Mouse (Mus musculus) limb, embryonic 12.5 days (tissue): ENCODE measurements around the gene Rnf145. TPM values are rescaled to one million over a fixed set of nuclear protein-coding genes. Genes with fewer than 3 reads are reported as not detected.
"Not testable (repeated sequence)": the region's sequence is repeated elsewhere in the genome, so short reads cannot be mapped to it uniquely, and the experiment has no call there.

Experiments
- ATAC-seq: fragments of 200-750 bp; cut with Nextera tagmentation; 2 replicates; pipeline ENCODE4 v1.8.0; 2017; ENCODE audit warnings: low read depth, moderate TSS enrichment; ENCODE audit not compliant: insufficient number of reproducible peaks, insufficient read depth, low FRiP score, low TSS enrichment
- H3K27ac ChIP-seq: fragments of 300-500 bp; sonication (generic); 2 replicates; pipeline ENCODE4 v1.5.1; 2016; ENCODE audit warnings: mild to moderate bottlenecking, moderate library complexity
- H3K27me3 ChIP-seq: fragments of 300-500 bp; sonication (generic); 2 replicates; pipeline ENCODE4 v1.6.1; 2016; ENCODE audit warnings: mild to moderate bottlenecking, moderate library complexity
- H3K36me3 ChIP-seq: fragments of 300-500 bp; sonication (generic); 2 replicates; pipeline ENCODE4 v1.6.1; 2016; ENCODE audit warnings: mild to moderate bottlenecking, moderate library complexity
- H3K4me1 ChIP-seq: fragments of 300-500 bp; sonication (generic); replicated peaks from 2 replicates; pipeline ENCODE4 v1.6.1; 2016
- H3K4me2 ChIP-seq: fragments of 300-500 bp; sonication (generic); 2 replicates; pipeline ENCODE4 v1.6.1; 2016; ENCODE audit warnings: mild to moderate bottlenecking, moderate library complexity
- H3K4me3 ChIP-seq: fragments of 300-500 bp; sonication (generic); replicated peaks from 2 replicates; pipeline ENCODE4 v1.5.1; 2016; ENCODE audit warnings: mild to moderate bottlenecking
- H3K9ac ChIP-seq: fragments of 300-500 bp; sonication (generic); replicated peaks from 2 replicates; pipeline ENCODE4 v1.6.1; 2016; ENCODE audit warnings: mild to moderate bottlenecking, moderate library complexity
- H3K9me3 ChIP-seq: fragments of 300-500 bp; sonication (generic); 2 replicates; pipeline ENCODE4 v1.6.1; 2016; ENCODE audit warnings: mild to moderate bottlenecking, moderate library complexity
- WGBS: fragments of 180-500 bp; shearing (Covaris S2); methylation state at CpG from one replicate; pipeline ENCODE4 v1.1.7; 2016; 5-methylcytosine and 5-hydroxymethylcytosine counted together
- polyA plus RNA-seq: library from polyadenylated mRNA; unstranded; fragments of >200 nt; fragmentation: Nextera tagmentation; extraction: Ambion mirVana; gene quantifications from 2 replicates; pipeline ENCODE4 v1.2.1, GENCODE M21; 2016

Rnf145 gene
- polyA plus RNA-seq, 1 experiment from 2014 or later, result 91.5 TPM

- Histone ChIP-seq H3K4me2 (no peak overlapping the region), H3K9ac (no peak overlapping the region), H3K36me3 (peaks cover 88% of the 10 kb centered on the region), H3K9me3 (no peaks in the 10 kb centered on the region), H3K4me3 (no peak overlapping the region), H3K4me1 (no peaks in the 10 kb centered on the region), H3K27ac (no peak overlapping the region), H3K27me3 (no peaks in the 10 kb centered on the region)
- 85% methylated on average over 10 of the region's 10 CpGs for WGBS
- no peak for ATAC-seq
Observed at GRCm38 (mm10) chr11:44549511-44550278, 30.9 kb downstream of the Rnf145 start.

- Histone ChIP-seq H3K4me2 (no peak overlapping the region), H3K4me3 (no peak overlapping the region), H3K9me3 (no peaks in the 10 kb centered on the region), H3K36me3 (peaks cover 87% of the 10 kb centered on the region), H3K9ac (no peak overlapping the region), H3K27ac (no peak overlapping the region), H3K27me3 (no peaks in the 10 kb centered on the region), H3K4me1 (no peaks in the 10 kb centered on the region)
- no peak for ATAC-seq
- WGBS, result 96% methylated on average over 6 of the region's 6 CpGs
Observed at GRCm38 (mm10) chr11:44550996-44551395, 32.2 kb downstream of the Rnf145 start.

DNA sequence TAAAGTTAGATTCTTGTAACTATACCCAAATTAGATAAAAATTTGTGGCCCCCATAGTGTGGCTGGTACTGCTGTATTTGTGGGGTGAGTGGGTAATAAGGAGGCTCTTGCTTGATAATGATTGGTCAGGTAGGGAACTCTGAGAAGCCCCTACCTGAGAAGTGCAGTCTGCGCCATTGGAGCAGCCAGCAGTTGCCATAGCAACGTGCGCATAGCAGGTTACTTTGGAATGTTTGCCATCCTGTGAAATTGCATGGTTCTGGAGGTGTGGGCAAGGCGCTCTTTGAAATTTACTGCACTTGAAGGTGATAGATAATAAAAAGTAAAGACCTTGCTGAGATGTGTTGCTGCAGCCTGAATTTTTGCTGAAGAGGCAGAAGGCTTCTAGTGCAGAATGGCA is 35.6 kb downstream of the Rnf145 start:
- H3K9me3 ChIP-seq, result no peaks in the 10 kb centered on the region
- H3K36me3 ChIP-seq, result peaks cover 87% of the 10 kb centered on the region
- no peaks in the 10 kb centered on the region for H3K27me3 ChIP-seq
- H3K27ac ChIP-seq, result no peak overlapping the region
- ATAC-seq, result no peak
- H3K9ac ChIP-seq, result no peak overlapping the region
- H3K4me2 ChIP-seq, result no peak overlapping the region
- 77% methylated on average over 4 of the region's 4 CpGs for WGBS
- no peaks in the 10 kb centered on the region for H3K4me1 ChIP-seq
- H3K4me3 ChIP-seq, result no peak overlapping the region

DNA sequence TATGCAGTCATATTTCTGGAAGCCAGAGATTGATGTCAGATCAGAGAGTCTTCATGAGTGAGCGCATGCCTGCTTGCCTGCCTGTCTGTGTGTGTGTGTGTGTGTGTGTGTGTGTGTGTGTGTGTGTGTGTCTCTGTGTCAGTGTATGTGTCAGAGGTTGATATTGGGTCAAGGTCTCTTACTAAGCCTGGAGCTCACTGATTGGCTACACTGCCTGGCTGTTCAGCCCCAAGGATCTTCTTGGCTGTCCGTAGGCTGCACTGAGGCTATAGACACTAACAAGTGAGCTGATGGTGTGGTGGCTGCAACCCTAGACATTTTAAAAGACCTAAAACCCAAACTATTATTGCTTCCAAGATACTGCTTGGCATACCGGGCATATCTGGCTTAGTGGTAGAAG is 39.8 kb downstream of the Rnf145 start:
- Histone ChIP-seq H3K9ac (no peak overlapping the region), H3K9me3 (no peaks in the 10 kb centered on the region), H3K36me3 (peaks cover 89% of the 10 kb centered on the region), H3K27me3 (no peaks in the 10 kb centered on the region), H3K4me3 (no peak overlapping the region), H3K4me1 (no peaks in the 10 kb centered on the region), H3K4me2 (no peak overlapping the region), H3K27ac (no peak overlapping the region)
- 92% methylated on average over 3 of the region's 3 CpGs for WGBS
- no peak for ATAC-seq

- Histone ChIP-seq H3K27ac (no peak overlapping the region), H3K36me3 (peaks cover 91% of the 10 kb centered on the region), H3K4me3 (no peak overlapping the region), H3K27me3 (no peaks in the 10 kb centered on the region), H3K4me2 (no peak overlapping the region), H3K4me1 (no peaks in the 10 kb centered on the region), H3K9me3 (no peaks in the 10 kb centered on the region), H3K9ac (no peak overlapping the region)
- WGBS, result 91% methylated on average over 6 of the region's 6 CpGs
- no peak for ATAC-seq
Observed at GRCm38 (mm10) chr11:44559466-44559865, 40.7 kb downstream of the Rnf145 start.

- Histone ChIP-seq H3K27me3 (no peaks in the 10 kb centered on the region), H3K9me3 (no peaks in the 10 kb centered on the region), H3K27ac (no peak overlapping the region), H3K4me1 (no peaks in the 10 kb centered on the region), H3K4me2 (no peak overlapping the region), H3K4me3 (no peak overlapping the region), H3K9ac (no peak overlapping the region), H3K36me3 (peaks cover 94% of the 10 kb centered on the region)
- no peak for ATAC-seq
- WGBS, result 93% methylated on average over 8 of the region's 8 CpGs
Observed at GRCm38 (mm10) chr11:44560396-44560795, 41.6 kb downstream of the Rnf145 start.

- Histone ChIP-seq H3K27me3 (no peaks in the 10 kb centered on the region), H3K36me3 (peaks cover 98% of the 10 kb centered on the region), H3K9me3 (no peaks in the 10 kb centered on the region), H3K27ac (no peak overlapping the region), H3K9ac (no peak overlapping the region), H3K4me3 (no peak overlapping the region), H3K4me2 (no peak overlapping the region), H3K4me1 (no peaks in the 10 kb centered on the region)
- ATAC-seq, result no peak
- 86% methylated on average over 21 of the region's 21 CpGs for WGBS
Observed at GRCm38 (mm10) chr11:44561476-44562015, 42.8 kb downstream of the Rnf145 start.

DNA sequence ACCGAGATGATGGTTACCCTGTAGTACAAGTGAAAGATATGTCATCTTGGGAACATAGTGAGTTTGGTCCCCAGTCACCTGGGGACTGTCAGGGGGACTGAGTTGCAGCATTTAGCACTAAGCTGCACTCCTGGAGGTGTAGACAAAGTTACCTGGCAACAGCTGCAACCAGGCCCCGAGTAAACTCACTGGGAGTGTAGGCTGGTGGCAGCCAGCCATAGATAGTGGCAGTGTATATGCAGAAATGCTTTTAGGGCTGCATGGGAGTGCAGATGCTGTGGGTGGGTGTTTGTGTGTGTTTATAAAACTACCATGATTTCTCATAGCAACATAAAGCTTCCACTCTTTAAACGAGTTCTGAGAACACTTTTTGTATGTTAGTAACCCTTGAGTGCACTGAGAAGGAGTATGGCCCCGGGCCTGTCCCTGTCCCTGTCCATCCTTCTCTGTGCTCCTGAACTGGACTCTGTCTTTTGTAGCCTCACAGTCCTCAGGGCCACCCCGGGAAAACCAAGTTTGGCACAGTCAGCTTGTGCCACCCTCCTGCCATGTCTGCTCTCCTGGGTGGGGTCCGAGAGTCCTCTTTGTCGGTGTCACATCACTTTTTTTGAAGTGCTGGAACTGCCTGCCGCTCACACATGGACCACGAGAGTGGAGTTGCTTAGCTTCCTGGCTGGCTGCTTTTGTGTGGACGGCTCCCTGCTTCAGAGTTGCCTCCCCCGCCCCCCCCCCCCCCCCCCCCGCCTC is 43.8 kb downstream of the Rnf145 start:
- Histone ChIP-seq H3K9me3 (no peaks in the 10 kb centered on the region), H3K4me2 (no peak overlapping the region), H3K36me3 (peaks cover 99% of the 10 kb centered on the region), H3K27ac (no peak overlapping the region), H3K9ac (no peak overlapping the region), H3K27me3 (no peaks in the 10 kb centered on the region), H3K4me1 (no peaks in the 10 kb centered on the region), H3K4me3 (no peak overlapping the region)
- WGBS, result 88% methylated on average over 11 of the region's 12 CpGs
- no peak for ATAC-seq

- 91% methylated on average over 12 of the region's 12 CpGs for WGBS
- H3K4me3 ChIP-seq, result no peak overlapping the region
- peaks cover under 1% of the 10 kb centered on the region; the same call in 1 of the 2 replicates for H3K9me3 ChIP-seq
- H3K4me1 ChIP-seq, result no peaks in the 10 kb centered on the region
- peaks cover 85% of the 10 kb centered on the region for H3K36me3 ChIP-seq
- H3K27me3 ChIP-seq, result no peaks in the 10 kb centered on the region
- no peak overlapping the region for H3K4me2 ChIP-seq
- no peak for ATAC-seq
- no peak overlapping the region for H3K9ac ChIP-seq
- H3K27ac ChIP-seq, result no peak overlapping the region
Observed at GRCm38 (mm10) chr11:44564245-44564864, 45.6 kb downstream of the Rnf145 start.

GRCm38 (mm10) chr11:44564940-44565339 is 46.2 kb downstream of the Rnf145 start:
- H3K4me3 ChIP-seq, result no peak overlapping the region
- H3K27me3 ChIP-seq, result no peaks in the 10 kb centered on the region
- H3K27ac ChIP-seq, result no peak overlapping the region
- no peak overlapping the region for H3K4me2 ChIP-seq
- peaks cover 85% of the 10 kb centered on the region for H3K36me3 ChIP-seq
- H3K4me1 ChIP-seq, result no peaks in the 10 kb centered on the region
- H3K9ac ChIP-seq, result no peak overlapping the region
- ATAC-seq, result no peak
- peaks cover 6% of the 10 kb centered on the region; the same call in 1 of the 2 replicates for H3K9me3 ChIP-seq

DNA sequence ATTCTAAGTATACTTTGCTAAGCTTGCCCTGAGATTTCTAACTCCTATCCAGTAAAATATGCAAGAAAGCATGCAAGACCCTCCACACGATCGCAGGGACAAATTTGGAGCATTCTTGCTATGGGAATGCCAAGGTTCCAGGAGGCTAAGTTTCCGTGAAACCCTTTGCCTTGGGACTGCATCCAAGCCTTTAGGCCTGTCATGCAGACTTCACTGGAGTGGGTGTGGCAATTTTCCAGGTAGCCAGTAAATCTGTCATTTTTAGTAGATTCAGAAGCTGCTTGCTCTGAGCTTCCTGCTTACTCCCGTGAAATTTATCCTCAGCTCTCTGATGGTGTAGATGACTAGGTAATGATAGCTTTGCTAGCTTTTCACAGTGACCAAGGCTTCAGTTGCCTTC is 51.6 kb downstream of the Rnf145 start:
- H3K9me3 ChIP-seq, H3K27ac ChIP-seq, H3K9ac ChIP-seq, H3K4me3 ChIP-seq, ATAC-seq, H3K27me3 ChIP-seq, H3K4me1 ChIP-seq, H3K4me2 ChIP-seq: not testable (repeated sequence)
- peaks cover 32% of the 10 kb centered on the region for H3K36me3 ChIP-seq
- WGBS, result 92% methylated on average over 4 of the region's 4 CpGs
